ENCODE assay signal across 14 mouse cellular contexts in genomic region chr6:99013866-99014502, GRCm38 (mm10).
DNase-seq lines count a peak whose midpoint lies in the region; ATAC-seq and TF ChIP-seq lines count a peak whose summit lies in the region.
"Had no signal": no experiment of that assay in that cellular context is flagged by ENCODE, and none has a peak within 500 bp of the region (broad histone marks: within the 10 kb centered on the region; RNA-seq: fewer than 3 reads in every experiment).

No protein-coding gene starts in this region.

- H3K36me3 ChIP-seq in midbrain, embryonic 10.5 days: peaks cover 40% of the 10 kb centered on the region
- H3K36me3 ChIP-seq in midbrain, postnatal 0 days (ENCODE audit: insufficient read depth, low read length): no peaks in the 10 kb centered on the region
- 0 out of 2 replicates have a peak, but pooled peaks cover 3% of the 10 kb centered on the region for H3K36me3 ChIP-seq in limb, embryonic 10.5 days

- H3K4me2 ChIP-seq in midbrain, postnatal 0 days (ENCODE audit: low read depth, low read length, poor library complexity, severe bottlenecking): no peak overlapping the region; the same call in 1 of the 2 replicates
- H3K4me2 ChIP-seq: liver, embryonic 11.5 days had no signal

- no peaks in the 10 kb centered on the region for H3K9me3 ChIP-seq in midbrain, embryonic 10.5 days (replicated peaks)
- H3K9me3 ChIP-seq in midbrain, postnatal 0 days (ENCODE audit: low read length): no peaks in the 10 kb centered on the region
- no peaks in the 10 kb centered on the region for H3K9me3 ChIP-seq in limb, embryonic 10.5 days (replicated peaks)

- H3K4me3 ChIP-seq in midbrain, embryonic 10.5 days: no peak overlapping the region
- H3K4me3 ChIP-seq in midbrain, postnatal 0 days (ENCODE audit: low read depth, low read length): no peak overlapping the region
- no peak overlapping the region for H3K4me3 ChIP-seq in limb, embryonic 10.5 days
- H3K4me3 ChIP-seq: erythroblast, embryonic 14.5 days had no signal

- 44% methylated on average over 16 of the region's 16 CpGs for WGBS in midbrain, embryonic 10.5 days
- WGBS in midbrain, postnatal 0 days: 29% methylated on average over 16 of the region's 16 CpGs
- 24% methylated on average over 16 of the region's 16 CpGs for WGBS in limb, embryonic 10.5 days

- H3K4me1 ChIP-seq in midbrain, embryonic 10.5 days: peaks cover 56% of the 10 kb centered on the region
- H3K4me1 ChIP-seq in midbrain, postnatal 0 days (ENCODE audit: insufficient read depth, low read length): no peaks in the 10 kb centered on the region
- peaks cover 74% of the 10 kb centered on the region for H3K4me1 ChIP-seq in limb, embryonic 10.5 days

- H3K27ac ChIP-seq in midbrain, embryonic 10.5 days (replicated peaks): peak overlapping the region; percentile 72
- no peak overlapping the region for H3K27ac ChIP-seq in midbrain, postnatal 0 days (ENCODE audit: low read depth, low read length)
- 0 out of 2 replicates have a peak overlapping the region, but pooled peaks have one; percentile 38 for H3K27ac ChIP-seq in limb, embryonic 10.5 days

- no peak for ATAC-seq in midbrain, postnatal 0 days (ENCODE audit: low FRiP score)

- no peaks in the 10 kb centered on the region; the same call in 1 of the 2 replicates for H3K27me3 ChIP-seq in midbrain, embryonic 10.5 days (ENCODE audit: low read depth, poor library complexity, severe bottlenecking)
- no peaks in the 10 kb centered on the region for H3K27me3 ChIP-seq in midbrain, postnatal 0 days (ENCODE audit: insufficient read depth, low read length)
- peaks cover 59% of the 10 kb centered on the region for H3K27me3 ChIP-seq in limb, embryonic 10.5 days (ENCODE audit: low read depth, poor library complexity, severe bottlenecking)

- H3K9ac ChIP-seq in midbrain, postnatal 0 days (replicated peaks; ENCODE audit: low read length, poor library complexity, severe bottlenecking): no peak overlapping the region

- TF ChIP-seq CTCF in midbrain, postnatal 0 days (IDR thresholded peaks at IDR 0.05): no peak

- peak; percentile 37 for DNase-seq in embryo, embryonic 10 days (ENCODE audit: low spot score)
- DNase-seq in embryo, embryonic 9.5 days (ENCODE audit: extremely low spot score): no peak
- DNase-seq in midbrain, embryonic 10.5 days (ENCODE audit: low spot score): no peak
- no peak for DNase-seq in midbrain, postnatal 0 days (ENCODE audit: low spot score)
- no peak for DNase-seq in limb, embryonic 10.5 days (ENCODE audit: low spot score)
- no peak for DNase-seq in adrenal gland, postnatal 10 days
- no peak for DNase-seq in gastrocnemius, postnatal 10 days
- DNase-seq in layer of hippocampus, postnatal 36 days: no peak
- DNase-seq: adrenal gland, adult 8-10 months; heart, adult 11 months; layer of hippocampus, adult 9-11 months; thymus, postnatal 4 days had no signal
